Mouse (Mus musculus): ENCODE measurements around the gene Tnrc18. TPM values are rescaled to one million over a fixed set of nuclear protein-coding genes. Genes with fewer than 3 reads are reported as not detected.

The Tnrc18 gene
- total and polyA plus RNA-seq, 3 experiments, result 0.71 to 7.7 (median 5.2) TPM

- in situ Hi-C loops (cut with MboI; ENCODE audit: low pct_ligation_motif_present, low pct_unique_long_range_greater_than_20kb, low sequenced_read_pairs) (no loop called here), dilution Hi-C loops (cut with MboI; ENCODE audit: extremely low pct_ligation_motif_present, extremely low pct_unique_long_range_greater_than_20kb, low sequenced_read_pairs) (no loop called here)
- H3K9me3 ChIP-seq (replicated peaks; ENCODE audit: low read length), result peaks cover 17% of the 10 kb centered on the region
- no peak for DNase-seq (ENCODE audit: extremely low read depth)
- no peak overlapping the region for H3K9ac ChIP-seq (ENCODE audit: insufficient read depth, low read depth)
- peaks cover 28 to 75% of the 10 kb centered on the region in 2 experiments for H3K36me3 ChIP-seq (replicated peaks in 1 of 2; ENCODE audit: control insufficient read depth in 1 of 2, insufficient read depth in 1 of 2, low read length in 1 of 2)
- H3K4me2 ChIP-seq (ENCODE audit: insufficient read depth, low read depth, poor library complexity, severe bottlenecking), result no peak overlapping the region
- no peak for TF ChIP-seq TBP (conservative IDR thresholded peaks at IDR 0.05; ENCODE audit: low read depth, low read length)
- TF ChIP-seq ELF1 (IDR thresholded peaks at IDR 0.05; ENCODE audit: low read depth, low read length), result no peak
- no peak for TF ChIP-seq CHD1 (IDR thresholded peaks at IDR 0.05; ENCODE audit: low read depth, low read length)
- TF ChIP-seq USF2 (conservative IDR thresholded peaks at IDR 0.05; ENCODE audit: low read depth, low read length), result no peak
- TF ChIP-seq MAFK (IDR thresholded peaks at IDR 0.05; ENCODE audit: insufficient replicate concordance, low read length), result no peak
- no peak for TF ChIP-seq ZNF384 (IDR thresholded peaks at IDR 0.05; ENCODE audit: low read depth, low read length)
- no peak for TF ChIP-seq MYC (IDR thresholded peaks at IDR 0.05; ENCODE audit: low read depth, low read length)
- TF ChIP-seq MAZ (IDR thresholded peaks at IDR 0.05; ENCODE audit: low read depth, low read length), result no peak
- TF ChIP-seq ZC3H11A (IDR thresholded peaks at IDR 0.05; ENCODE audit: low read depth, low read length), result no peak
- TF ChIP-seq ZMIZ1 (IDR thresholded peaks at IDR 0.05; ENCODE audit: low read depth, low read length), result no peak
- no peak for TF ChIP-seq HCFC1 (IDR thresholded peaks at IDR 0.05; ENCODE audit: low read depth, low read length)
- TF ChIP-seq TCF12 (IDR thresholded peaks at IDR 0.05; ENCODE audit: low read depth, low read length), result no peak
- no peak for TF ChIP-seq POLR2AphosphoS2 (IDR thresholded peaks at IDR 0.05; ENCODE audit: low read depth, low read length)
- TF ChIP-seq USF1 (IDR thresholded peaks at IDR 0.05; ENCODE audit: low read depth, low read length), result no peak
- H3K27me3 ChIP-seq (replicated peaks), result no peaks in the 10 kb centered on the region
- no peak overlapping the region for H3K4me3 ChIP-seq (replicated peaks in 1 of 3; ENCODE audit: low read depth in 2 of 3, low read length in 2 of 3, poor library complexity in 1 of 3)
- peaks cover 3 to 16% of the 10 kb centered on the region in 2 experiments; a peak in 3 of 4 replicates for H3K4me1 ChIP-seq (ENCODE audit: control insufficient read depth in 1 of 2, insufficient read depth in 2 of 2)
- no peak overlapping the region for H3K27ac ChIP-seq (ENCODE audit: insufficient read depth, low read depth)
- peaks cover 27% of the 10 kb centered on the region for H3K79me2 ChIP-seq (replicated peaks; ENCODE audit: control insufficient read depth, extremely low read depth, insufficient read depth, poor library complexity, severe bottlenecking)
Observed at GRCm38 (mm10) chr5:142788279-142788678, 29.2 kb downstream of the Tnrc18 start.

GRCm38 (mm10) chr5:142787304-142787905 is 30.1 kb downstream of the Tnrc18 start:
- H3K9me3 ChIP-seq (replicated peaks; ENCODE audit: low read length), result peaks cover 17% of the 10 kb centered on the region
- no peak overlapping the region for H3K27ac ChIP-seq (ENCODE audit: insufficient read depth, low read depth)
- no peak overlapping the region for H3K9ac ChIP-seq (ENCODE audit: insufficient read depth, low read depth)
- no peaks in the 10 kb centered on the region for H3K27me3 ChIP-seq (replicated peaks)
- H3K36me3 ChIP-seq (replicated peaks in 1 of 2; ENCODE audit: control insufficient read depth in 1 of 2, insufficient read depth in 1 of 2, low read length in 1 of 2), result peaks cover 28 to 78% of the 10 kb centered on the region in 2 experiments
- TF ChIP-seq ZMIZ1 (IDR thresholded peaks at IDR 0.05; ENCODE audit: low read depth, low read length), result no peak
- no peak for TF ChIP-seq ZC3H11A (IDR thresholded peaks at IDR 0.05; ENCODE audit: low read depth, low read length)
- no peak for TF ChIP-seq MXI1 (IDR thresholded peaks at IDR 0.05; ENCODE audit: low read depth, low read length)
- TF ChIP-seq MAFK (IDR thresholded peaks at IDR 0.05; ENCODE audit: insufficient replicate concordance, low read length), result no peak
- TF ChIP-seq RCOR1 (conservative IDR thresholded peaks at IDR 0.05; ENCODE audit: low read depth, low read length), result no peak
- TF ChIP-seq UBTF (IDR thresholded peaks at IDR 0.05; ENCODE audit: low read depth, low read length), result no peak
- no peak for TF ChIP-seq TBP (conservative IDR thresholded peaks at IDR 0.05; ENCODE audit: low read depth, low read length)
- no peak for TF ChIP-seq MEF2A (IDR thresholded peaks at IDR 0.05; ENCODE audit: borderline replicate concordance, low read depth, low read length)
- no peak for TF ChIP-seq IRF4 (IDR thresholded peaks at IDR 0.05; ENCODE audit: low read depth, low read length)
- TF ChIP-seq PAX5 (IDR thresholded peaks at IDR 0.05; ENCODE audit: low read length), result no peak
- in situ Hi-C loops (cut with MboI; ENCODE audit: low pct_ligation_motif_present, low pct_unique_long_range_greater_than_20kb, low sequenced_read_pairs), result no loop called here
- H3K4me3 ChIP-seq (replicated peaks in 1 of 3; ENCODE audit: low read depth in 2 of 3, low read length in 2 of 3, poor library complexity in 1 of 3), result no peak overlapping the region
- dilution Hi-C loops (cut with MboI; ENCODE audit: extremely low pct_ligation_motif_present, extremely low pct_unique_long_range_greater_than_20kb, low sequenced_read_pairs), result no loop called here
- H3K4me2 ChIP-seq (ENCODE audit: insufficient read depth, low read depth, poor library complexity, severe bottlenecking), result no peak overlapping the region
- peaks cover 24% of the 10 kb centered on the region for H3K79me2 ChIP-seq (replicated peaks; ENCODE audit: control insufficient read depth, extremely low read depth, insufficient read depth, poor library complexity, severe bottlenecking)
- no peak for DNase-seq (ENCODE audit: extremely low read depth)
- H3K4me1 ChIP-seq (ENCODE audit: control insufficient read depth in 1 of 2, insufficient read depth in 2 of 2), result peaks cover 3 to 17% of the 10 kb centered on the region in 2 experiments; a peak in 3 of 4 replicates

All from CH12.LX (cell line).